Mouse (Mus musculus) kidney, postnatal 14 days (tissue): ENCODE results near the gene Ano9.
A peak's percentile ranks its signal among the peaks of the same experiment; 100 is the strongest.

Source experiments
- DNase-seq: peaks from one replicate; pipeline ENCODE4 v3.0.0; 2022; ENCODE audit warnings: mixed read lengths

The Ano9 gene

DNA sequence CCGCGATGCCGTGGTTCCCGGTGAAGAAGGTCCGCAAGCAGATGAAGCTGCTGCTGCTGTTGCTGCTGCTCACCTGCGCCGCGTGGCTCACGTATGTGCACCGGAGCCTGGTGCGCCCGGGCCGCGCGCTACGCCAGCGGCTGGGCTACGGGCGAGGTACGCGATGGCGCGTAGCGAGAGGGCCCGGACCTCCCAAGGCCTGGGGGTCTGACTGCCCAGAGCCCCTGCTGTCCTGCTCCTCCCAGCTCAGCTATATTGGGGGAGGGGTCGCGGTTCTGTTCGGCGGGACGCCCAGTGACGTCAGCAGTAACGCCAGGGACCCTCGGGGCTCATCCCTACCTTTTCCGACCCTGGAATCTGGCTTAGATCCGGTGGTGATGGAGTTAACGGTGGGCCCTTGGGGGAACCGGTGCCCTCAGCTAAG is 56.3 kb downstream of the Ano9 start:
- DNase-seq = no peak

DNA sequence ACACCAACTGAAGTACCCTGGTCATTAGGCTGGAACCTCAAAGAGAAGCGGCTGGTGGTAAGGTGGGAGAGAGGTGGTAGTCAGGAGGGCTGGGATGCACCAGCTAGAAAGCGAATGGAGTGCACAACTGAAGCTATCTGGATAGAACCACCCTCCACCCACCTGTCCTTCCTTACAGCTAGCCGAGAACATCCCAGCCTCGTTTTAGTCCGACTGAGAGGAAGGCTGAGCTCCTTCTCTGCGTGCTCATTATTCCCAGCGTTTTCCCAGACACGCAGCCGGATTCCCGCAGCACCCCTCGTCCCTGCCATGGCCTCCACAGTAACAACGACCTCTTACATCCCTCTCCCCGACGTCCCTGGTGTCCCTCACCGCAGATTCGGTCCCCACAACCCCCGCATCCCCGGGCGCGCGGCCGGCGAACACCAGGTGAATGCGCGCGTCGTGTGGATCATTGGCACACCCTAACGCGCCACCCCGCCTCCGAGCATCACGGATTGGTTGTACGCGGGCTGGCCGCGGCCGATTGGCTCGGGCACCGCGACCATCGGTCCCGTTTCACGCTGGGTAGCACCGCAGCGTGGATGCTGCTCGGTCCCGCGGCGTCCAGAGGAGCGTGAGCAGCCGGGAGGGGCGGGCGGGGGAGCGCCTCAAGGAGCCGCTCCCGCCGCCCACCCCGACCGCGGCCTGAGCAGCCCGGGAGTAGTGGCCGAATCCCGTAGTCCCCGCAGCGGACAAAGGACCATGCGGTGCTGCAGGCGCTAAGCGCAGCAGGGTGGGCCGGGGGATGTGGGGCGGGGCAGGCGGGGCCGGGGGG is 57.0 kb downstream of the Ano9 start, which contains the start of gene B4galnt4:
Gene B4galnt4 (plus strand): TSS at position 679 of the 817 bp plus-strand sequence.
- DNase-seq = peak; percentile 76

DNA sequence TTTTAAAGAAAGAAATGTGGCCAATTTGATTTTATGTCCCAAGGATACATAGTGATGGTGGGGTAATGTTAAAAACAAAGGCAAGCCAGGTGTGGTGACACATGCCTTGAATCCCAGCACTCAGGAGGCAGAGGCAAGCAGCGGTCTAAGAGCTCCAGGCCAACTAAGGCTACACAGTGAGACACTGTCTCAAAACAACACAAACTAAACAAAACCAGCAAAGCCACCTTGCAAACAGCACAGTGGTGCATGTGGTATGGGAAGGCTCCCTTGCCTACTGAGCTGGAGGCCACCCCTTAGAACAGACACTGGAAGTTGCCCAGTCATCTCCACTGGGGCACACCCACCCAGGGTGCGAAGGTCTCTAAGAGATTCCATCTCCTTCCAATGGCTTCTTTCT is 57.7 kb downstream of the Ano9 start:
- no peak for DNase-seq

DNA sequence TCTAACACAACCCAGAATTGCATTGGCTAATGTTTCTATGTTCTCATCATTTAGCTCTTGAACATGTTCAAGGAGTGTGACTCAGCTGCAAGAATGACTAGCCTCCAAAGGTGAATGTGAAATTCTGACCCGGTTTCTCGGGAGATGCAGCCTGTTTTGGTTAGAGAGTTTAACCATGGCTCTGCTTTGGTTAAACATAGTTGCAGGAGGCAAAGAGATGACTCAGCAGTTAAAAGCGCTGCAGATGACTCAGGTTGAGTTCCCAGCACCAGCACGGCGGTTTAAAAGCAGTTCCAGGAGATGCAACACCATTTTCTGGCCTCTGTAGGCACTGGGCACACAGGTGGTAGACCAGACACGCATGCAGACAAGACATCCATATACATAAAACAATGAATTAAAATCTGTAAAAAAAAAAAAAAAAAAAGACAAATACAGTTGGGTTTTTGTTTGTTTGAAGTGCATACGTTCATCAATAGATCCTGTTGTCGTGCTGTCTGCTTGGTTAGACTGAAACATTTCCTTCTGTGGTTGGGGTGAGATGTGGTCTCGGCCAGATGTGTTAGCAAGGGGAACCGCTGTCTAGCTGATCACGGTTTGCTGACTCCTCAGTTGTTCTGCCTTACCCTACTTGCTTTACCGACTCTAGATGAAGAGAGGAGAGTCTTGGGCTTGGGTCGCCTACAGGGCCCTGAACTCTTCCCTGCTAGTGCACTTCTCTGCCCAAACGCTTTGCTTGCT is 58.8 kb downstream of the Ano9 start:
- no peak for DNase-seq

DNA sequence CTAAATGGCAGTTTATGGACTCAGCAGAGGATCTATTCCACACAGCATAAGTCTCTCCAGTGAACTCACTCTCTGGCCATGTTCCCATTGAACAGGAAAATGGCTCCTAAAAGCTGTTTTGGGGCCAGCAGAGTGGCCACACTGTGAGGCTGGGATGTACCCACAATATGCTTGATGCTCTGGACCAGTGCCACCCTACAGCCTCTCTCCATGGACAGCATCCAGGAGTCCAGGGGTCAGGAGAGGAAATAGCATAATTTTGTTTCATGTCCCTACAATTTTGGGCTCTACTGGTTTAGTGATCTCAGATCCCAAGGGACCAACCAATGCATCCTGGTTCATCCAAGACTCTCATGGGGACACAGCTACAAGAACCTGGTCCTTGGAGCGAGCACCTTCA is 60.1 kb downstream of the Ano9 start:
- DNase-seq = no peak

DNA sequence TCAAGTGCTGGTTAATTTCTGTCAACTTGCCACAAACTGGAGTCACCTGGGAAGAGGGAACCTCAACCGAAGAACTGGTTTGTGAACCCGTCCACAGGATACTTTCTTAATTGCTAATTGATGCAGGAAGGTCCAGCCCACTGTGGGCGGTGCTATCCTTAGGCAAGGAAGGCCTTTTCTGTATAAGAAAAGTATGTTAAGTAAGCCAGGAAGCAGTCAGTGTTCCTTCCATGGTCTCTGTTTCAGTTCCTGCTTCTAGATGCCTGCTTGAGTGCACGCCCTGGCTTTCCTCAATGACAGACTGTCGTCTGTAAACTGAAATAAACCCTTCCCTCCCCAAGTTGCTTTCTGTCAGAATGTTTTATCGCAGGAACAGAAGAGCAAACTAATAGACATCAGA is 60.6 kb downstream of the Ano9 start:
- DNase-seq = no peak

DNA sequence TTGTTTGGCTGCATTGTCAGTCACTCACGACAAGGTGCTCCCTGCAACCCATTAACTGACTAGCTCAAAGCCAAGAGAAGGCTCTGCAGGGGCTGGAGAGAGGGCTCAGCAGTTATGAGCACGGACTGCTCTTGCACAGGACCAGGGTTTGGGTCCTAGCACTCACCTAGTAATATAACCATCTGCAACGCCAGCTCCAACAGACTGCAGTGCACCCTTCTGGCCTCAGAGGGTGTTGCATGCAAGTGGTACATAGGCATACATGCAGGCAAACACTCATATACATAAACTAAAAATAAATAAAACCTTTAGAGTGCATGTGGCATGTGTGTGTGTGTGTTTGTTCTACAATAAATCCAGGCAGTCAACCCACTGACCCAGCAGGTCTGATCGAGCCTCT is 61.8 kb downstream of the Ano9 start:
- DNase-seq = no peak

DNA sequence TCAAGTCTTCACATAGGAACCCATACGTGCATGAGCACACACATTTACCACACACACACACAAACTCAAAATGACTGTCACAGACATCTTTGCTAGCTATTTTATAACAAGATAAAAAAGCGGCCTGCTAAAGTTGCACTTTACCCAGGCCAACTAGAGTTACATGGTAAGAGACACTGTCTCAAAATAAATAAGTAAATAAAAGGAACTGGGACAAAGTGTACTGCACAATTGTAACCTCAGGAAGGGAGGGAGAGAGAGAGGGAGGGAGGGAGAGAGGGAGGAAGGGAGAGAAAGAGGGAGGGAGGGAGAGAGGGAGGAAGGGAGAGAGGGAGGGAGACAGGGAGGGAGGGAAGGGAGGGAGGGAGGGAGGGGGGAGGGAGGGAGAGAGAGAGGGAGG is 65.2 kb downstream of the Ano9 start:
- DNase-seq = no peak

DNA sequence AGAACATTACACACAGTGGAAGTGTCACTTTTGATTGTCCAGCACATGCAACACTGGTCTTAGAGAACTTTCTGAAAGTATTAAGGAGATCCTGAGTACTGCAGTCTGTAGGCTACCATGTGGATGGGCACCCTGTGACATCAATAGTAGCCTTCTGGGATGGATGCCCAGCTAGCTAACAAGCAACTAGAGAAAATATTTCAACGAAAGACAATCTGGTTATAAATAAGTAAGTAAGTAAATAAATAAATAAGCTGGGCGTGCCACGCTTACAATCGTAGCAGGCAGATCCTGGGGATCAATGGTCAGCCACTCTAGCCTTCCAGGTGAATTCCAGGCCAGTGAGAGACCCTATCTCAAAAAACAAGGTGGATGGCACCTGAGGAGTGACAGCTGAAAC is 65.6 kb downstream of the Ano9 start:
- no peak for DNase-seq
